Mouse (Mus musculus) kidney, embryonic 14.5 days (tissue): ENCODE measurements around the gene Acox1. TPM values are rescaled to one million over a fixed set of nuclear protein-coding genes. Genes with fewer than 3 reads are reported as not detected.

ENCODE experiments used
- ATAC-seq: fragments of 200-750 bp; cut with Nextera tagmentation; 2 replicates; pipeline ENCODE4 v1.8.0; 2017; ENCODE audit warnings: moderate number of reproducible peaks, mild to moderate bottlenecking, moderate TSS enrichment, moderate library complexity; ENCODE audit not compliant: low FRiP score, low TSS enrichment
- H3K27ac ChIP-seq: fragments of 300-500 bp; sonication (generic); 2 replicates; pipeline ENCODE4 v1.5.1; 2014; ENCODE audit warnings: low read depth, mild to moderate bottlenecking, low read length, moderate library complexity, mixed read lengths
- H3K27me3 ChIP-seq: fragments of 300-500 bp; sonication (generic); 2 replicates; pipeline ENCODE4 v1.6.1; 2014; ENCODE audit warnings: mild to moderate bottlenecking, low read length; ENCODE audit not compliant: control insufficient read depth, insufficient read depth
- H3K36me3 ChIP-seq: fragments of 300-500 bp; sonication (generic); 2 replicates; pipeline ENCODE4 v1.6.1; 2014; ENCODE audit warnings: low read length, mixed read lengths; ENCODE audit not compliant: control insufficient read depth, insufficient read depth
- H3K4me1 ChIP-seq: fragments of 300-500 bp; sonication (generic); 2 replicates; pipeline ENCODE4 v1.6.1; 2014; ENCODE audit warnings: low read length, mixed read lengths; ENCODE audit not compliant: control insufficient read depth, insufficient read depth
- H3K4me2 ChIP-seq: fragments of 300-500 bp; sonication (generic); replicated peaks from 2 replicates; pipeline ENCODE4 v1.6.1; 2014; ENCODE audit warnings: low read depth, mild to moderate bottlenecking, low read length
- H3K4me3 ChIP-seq: fragments of 300-500 bp; sonication (generic); 2 replicates; pipeline ENCODE4 v1.5.1; 2014; ENCODE audit warnings: mild to moderate bottlenecking, low read length
- H3K9ac ChIP-seq: fragments of 300-500 bp; sonication (generic); 2 replicates; pipeline ENCODE4 v1.6.1; 2014; ENCODE audit warnings: low read depth, mild to moderate bottlenecking, low read length, moderate library complexity
- H3K9me3 ChIP-seq: fragments of 300-500 bp; sonication (generic); 2 replicates; pipeline ENCODE4 v1.6.1; 2016; ENCODE audit warnings: low read length; ENCODE audit not compliant: control insufficient read depth
- WGBS: fragments of 180-500 bp; shearing (Covaris S2); extraction: QIAGEN DNeasy Blood & Tissue Kit; methylation state at CpG from one replicate; pipeline ENCODE4 v1.1.7; 2014; 5-methylcytosine and 5-hydroxymethylcytosine counted together
- polyA plus RNA-seq: library from polyadenylated mRNA; unstranded; fragments of >200 nt; fragmentation: Nextera tagmentation; extraction: Ambion mirVana; gene quantifications from 2 replicates; pipeline ENCODE4 v1.2.1, GENCODE M21; 2014

Acox1 gene
- polyA plus RNA-seq, 1 experiment from 2014 or later: 27.4 TPM

GRCm38 (mm10) chr11:116232427-116232826 lies 33.6 kb upstream of the Acox1 start:
- Histone ChIP-seq H3K4me3 (no peak overlapping the region), H3K27ac (no peak overlapping the region), H3K27me3 (peaks cover 6% of the 10 kb centered on the region; the same call in 1 of the 2 replicates), H3K9me3 (no peaks in the 10 kb centered on the region), H3K9ac (peak overlapping the region; percentile 31), H3K36me3 (no peaks in the 10 kb centered on the region), H3K4me2 (peak overlapping the region; percentile 22), H3K4me1 (peaks cover 4% of the 10 kb centered on the region; the same call in 1 of the 2 replicates)
- 36% methylated on average over 17 of the region's 17 CpGs for WGBS
- ATAC-seq: peak; percentile 40

GRCm38 (mm10) chr11:116228699-116229098 lies 29.9 kb upstream of the Acox1 start:
- ATAC-seq: no peak
- Histone ChIP-seq H3K4me1 (0 out of 2 replicates have a peak, but pooled peaks cover 3% of the 10 kb centered on the region), H3K27me3 (peaks cover 6% of the 10 kb centered on the region), H3K9ac (no peak overlapping the region), H3K9me3 (no peaks in the 10 kb centered on the region), H3K4me3 (no peak overlapping the region), H3K36me3 (no peaks in the 10 kb centered on the region), H3K4me2 (no peak overlapping the region), H3K27ac (peak overlapping the region; percentile 59; the same call in 1 of the 2 replicates)
- WGBS: 70% methylated on average over 4 of the region's 4 CpGs

GRCm38 (mm10) chr11:116226414-116226813 lies 27.6 kb upstream of the Acox1 start:
- WGBS: 5% methylated on average over 2 of the region's 2 CpGs
- no peak overlapping the region for H3K4me3 ChIP-seq
- H3K9ac ChIP-seq: no peak overlapping the region
- no peak overlapping the region for H3K27ac ChIP-seq
- H3K9me3 ChIP-seq: peaks cover 4% of the 10 kb centered on the region; the same call in 1 of the 2 replicates
- no peaks in the 10 kb centered on the region for H3K36me3 ChIP-seq
- ATAC-seq: no peak
- H3K27me3 ChIP-seq: peaks cover 27% of the 10 kb centered on the region
- H3K4me2 ChIP-seq: no peak overlapping the region
- H3K4me1 ChIP-seq: peaks cover 10% of the 10 kb centered on the region; the same call in 1 of the 2 replicates

GRCm38 (mm10) chr11:116222740-116223059 lies 23.9 kb upstream of the Acox1 start:
- no peak for ATAC-seq
- Histone ChIP-seq H3K4me1 (peaks cover 25% of the 10 kb centered on the region; the same call in 1 of the 2 replicates), H3K27ac (no peak overlapping the region), H3K4me3 (peak overlapping the region; percentile 37), H3K36me3 (no peaks in the 10 kb centered on the region), H3K27me3 (peaks cover 32% of the 10 kb centered on the region), H3K9ac (peak overlapping the region; percentile 48; the same call in 1 of the 2 replicates), H3K9me3 (peaks cover 7% of the 10 kb centered on the region; the same call in 1 of the 2 replicates), H3K4me2 (peak overlapping the region; percentile 60)
- WGBS: 15% methylated on average over 23 of the region's 23 CpGs

- no peak overlapping the region for H3K27ac ChIP-seq
- H3K9me3 ChIP-seq: peaks cover 7% of the 10 kb centered on the region; the same call in 1 of the 2 replicates
- H3K36me3 ChIP-seq: no peaks in the 10 kb centered on the region
- ATAC-seq: peak; percentile 17; the same call in 1 of the 2 replicates
- H3K4me2 ChIP-seq: peak overlapping the region; percentile 60
- peak overlapping the region; percentile 37 for H3K4me3 ChIP-seq
- WGBS: 8% methylated on average over 53 of the region's 53 CpGs
- H3K27me3 ChIP-seq: peaks cover 32% of the 10 kb centered on the region
- H3K4me1 ChIP-seq: peaks cover 25% of the 10 kb centered on the region; the same call in 1 of the 2 replicates
- H3K9ac ChIP-seq: peak overlapping the region; percentile 48
These were observed 23.3 kb upstream of the Acox1 start for GRCm38 (mm10) chr11:116221931-116222739.

GRCm38 (mm10) chr11:116219885-116220284 lies 21.0 kb upstream of the Acox1 start:
- H3K4me2 ChIP-seq: no peak overlapping the region
- H3K4me1 ChIP-seq: peaks cover 25% of the 10 kb centered on the region; the same call in 1 of the 2 replicates
- H3K9ac ChIP-seq: no peak overlapping the region
- no peak overlapping the region for H3K4me3 ChIP-seq
- peaks cover 7% of the 10 kb centered on the region; the same call in 1 of the 2 replicates for H3K9me3 ChIP-seq
- no peaks in the 10 kb centered on the region for H3K36me3 ChIP-seq
- no peak for ATAC-seq
- H3K27ac ChIP-seq: no peak overlapping the region
- peaks cover 29% of the 10 kb centered on the region for H3K27me3 ChIP-seq
- 19% methylated on average over 4 of the region's 4 CpGs for WGBS

- peaks cover 28% of the 10 kb centered on the region for H3K27me3 ChIP-seq
- no peak overlapping the region for H3K4me2 ChIP-seq
- H3K27ac ChIP-seq: peak overlapping the region; percentile 49; the same call in 1 of the 2 replicates
- no peaks in the 10 kb centered on the region for H3K36me3 ChIP-seq
- no peak overlapping the region for H3K4me3 ChIP-seq
- WGBS: 62% methylated on average over 7 of the region's 7 CpGs
- no peak overlapping the region for H3K9ac ChIP-seq
- peaks cover 25% of the 10 kb centered on the region; the same call in 1 of the 2 replicates for H3K4me1 ChIP-seq
- peaks cover 7% of the 10 kb centered on the region; the same call in 1 of the 2 replicates for H3K9me3 ChIP-seq
- peak; percentile 26; the same call in 1 of the 2 replicates for ATAC-seq
These were observed 20.0 kb upstream of the Acox1 start for GRCm38 (mm10) chr11:116218737-116219400.

GRCm38 (mm10) chr11:116218263-116218662 lies 19.4 kb upstream of the Acox1 start:
- no peak for ATAC-seq
- Histone ChIP-seq H3K4me1 (peaks cover 25% of the 10 kb centered on the region; the same call in 1 of the 2 replicates), H3K9ac (no peak overlapping the region), H3K4me3 (no peak overlapping the region), H3K9me3 (peaks cover 7% of the 10 kb centered on the region; the same call in 1 of the 2 replicates), H3K4me2 (no peak overlapping the region), H3K27me3 (peaks cover 22% of the 10 kb centered on the region), H3K27ac (peak overlapping the region; percentile 27; the same call in 1 of the 2 replicates), H3K36me3 (no peaks in the 10 kb centered on the region)
- 52% methylated on average over 2 of the region's 2 CpGs for WGBS
